Mouse (Mus musculus) myocyte (in vitro differentiated cells): ENCODE measurements around the gene Parp8. TPM values are rescaled to one million over a fixed set of nuclear protein-coding genes. Genes with fewer than 3 reads are reported as not detected.
A peak's percentile ranks its signal among the peaks of the same experiment; 100 is the strongest.

ENCODE experiments used
- H3K27me3 ChIP-seq: one replicate; pipeline ENCODE4 v1.6.1; 2011; ENCODE audit not compliant: control insufficient read depth, insufficient read depth, insufficient read length
- H3K36me3 ChIP-seq: one replicate; pipeline ENCODE4 v1.6.1; 2011; ENCODE audit not compliant: control insufficient read depth, insufficient read depth
- H3K4me2 ChIP-seq: one replicate; pipeline ENCODE4 v1.6.1; 2011; ENCODE audit warnings: low read depth, control low read depth
- H3K4me3 ChIP-seq: one replicate; pipeline ENCODE4 v1.5.1; 2011; ENCODE audit warnings: mild to moderate bottlenecking, control low read depth, moderate library complexity
- H3K79me2 ChIP-seq: one replicate; pipeline ENCODE4 v1.6.1; 2011; ENCODE audit not compliant: control insufficient read depth, insufficient read depth
- H3ac ChIP-seq: one replicate; pipeline ENCODE4 v1.6.1; 2011; ENCODE audit not compliant: control insufficient read depth, insufficient read length
- CEBPB ChIP-seq: IDR thresholded peaks from 2 replicates; pipeline ENCODE4 v1.6.1; 2011; ENCODE audit warnings: mild to moderate bottlenecking, moderate library complexity; ENCODE audit not compliant: poor library complexity, insufficient read depth, severe bottlenecking
- E2F4 ChIP-seq: IDR thresholded peaks from one replicate; pipeline ENCODE4 v1.6.1; 2011; ENCODE audit warnings: mild to moderate bottlenecking, control low read depth, moderate library complexity; ENCODE audit not compliant: insufficient read depth
- MAX ChIP-seq: IDR thresholded peaks from one replicate; pipeline ENCODE4 v1.6.1; 2011; ENCODE audit warnings: low read depth, mild to moderate bottlenecking, control low read depth
- MYOD1 ChIP-seq, 3 experiments: IDR thresholded peaks; one replicate each; pipeline ENCODE4 v1.6.1; 2011; ENCODE audit warnings: control low read depth in 2 of 3, low read depth in 2 of 3, mild to moderate bottlenecking in 2 of 3, moderate library complexity in 1 of 3; ENCODE audit not compliant: insufficient read length in 2 of 3, control insufficient read depth in 1 of 3
- MYOG ChIP-seq, 3 experiments: IDR thresholded peaks; one replicate each; pipeline ENCODE4 v1.6.1; 2011; ENCODE audit warnings: control low read depth in 2 of 3, low read depth in 2 of 3, mild to moderate bottlenecking in 2 of 3; ENCODE audit not compliant: insufficient read length in 2 of 3, control insufficient read depth in 1 of 3, insufficient read depth in 1 of 3
- POLR2A ChIP-seq: IDR thresholded peaks from one replicate; pipeline ENCODE4 v1.6.1; 2011; ENCODE audit warnings: low read depth, mild to moderate bottlenecking, control low read depth, moderate library complexity; ENCODE audit not compliant: insufficient read length
- POLR2AphosphoS2 ChIP-seq: IDR thresholded peaks from one replicate; pipeline ENCODE4 v1.6.1; 2011; ENCODE audit warnings: low read depth, control low read depth; ENCODE audit not compliant: insufficient read length
- REST ChIP-seq: IDR thresholded peaks from one replicate; pipeline ENCODE4 v1.6.1; 2011; ENCODE audit warnings: mild to moderate bottlenecking, control low read depth, moderate library complexity; ENCODE audit not compliant: insufficient read depth, insufficient read length
- SRF ChIP-seq: IDR thresholded peaks from one replicate; pipeline ENCODE4 v1.6.1; 2011; ENCODE audit warnings: low read depth; ENCODE audit not compliant: control insufficient read depth, insufficient read length
- TCF12 ChIP-seq: IDR thresholded peaks from one replicate; pipeline ENCODE4 v1.6.1; 2011; ENCODE audit warnings: mild to moderate bottlenecking, control low read depth; ENCODE audit not compliant: poor library complexity, insufficient read depth, severe bottlenecking
- TCF3 ChIP-seq: IDR thresholded peaks from one replicate; pipeline ENCODE4 v1.6.1; 2011; ENCODE audit warnings: low read depth, control low read depth; ENCODE audit not compliant: insufficient read length
- USF1 ChIP-seq: IDR thresholded peaks from one replicate; pipeline ENCODE4 v1.6.1; 2011; ENCODE audit warnings: low read depth, mild to moderate bottlenecking, control low read depth, moderate library complexity
- polyA plus RNA-seq: library from polyadenylated mRNA; unstranded; fragments of >200 nt; fragmentation: generic; extraction: Trizol; gene quantifications from one replicate; pipeline ENCODE4 v1.2.1, GENCODE M21; 2012; ENCODE audit warnings: missing spikeins

Parp8 gene
- polyA plus RNA-seq, 1 experiment: 6.1 TPM

DNA sequence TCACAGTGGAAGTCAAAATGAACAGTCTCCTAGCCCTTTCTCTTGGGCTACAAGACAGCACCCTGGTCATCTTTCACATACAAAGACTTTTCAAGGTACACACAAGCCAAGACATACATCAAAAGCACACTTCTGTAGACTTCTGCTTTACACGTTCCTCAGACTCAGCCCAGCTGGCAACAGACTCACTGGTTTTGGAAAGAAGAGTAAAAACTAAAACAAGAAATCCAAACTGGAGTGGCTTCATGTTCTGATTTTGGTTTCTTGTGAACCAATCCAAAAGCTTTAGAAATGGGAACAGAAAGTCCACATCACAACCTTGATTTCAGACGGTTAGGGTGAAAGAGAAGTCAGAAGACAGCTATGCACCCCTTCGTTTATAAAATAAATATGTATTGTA, 67.8 kb downstream of the Parp8 start:
- Histone ChIP-seq H3K79me2 (peaks cover 33% of the 10 kb centered on the region), H3ac (no peak overlapping the region), H3K36me3 (peaks cover 3% of the 10 kb centered on the region), H3K4me3 (no peak overlapping the region), H3K4me2 (no peak overlapping the region), H3K27me3 (no peaks in the 10 kb centered on the region)
- TF ChIP-seq POLR2AphosphoS2 (no peak), TCF12 (no peak), USF1 (no peak), SRF (no peak), TCF3 (no peak), MYOD1 (IDR thresholded peaks at IDR 0.05; ENCODE audit: control insufficient read depth in 1 of 3, insufficient read length in 2 of 3, low read depth in 2 of 3) (no peak), CEBPB (no peak), POLR2A (no peak), E2F4 (no peak), REST (no peak), MAX (no peak), MYOG (IDR thresholded peaks at IDR 0.05; ENCODE audit: control insufficient read depth in 1 of 3, insufficient read depth in 1 of 3, insufficient read length in 2 of 3, low read depth in 2 of 3) (no peak)

DNA sequence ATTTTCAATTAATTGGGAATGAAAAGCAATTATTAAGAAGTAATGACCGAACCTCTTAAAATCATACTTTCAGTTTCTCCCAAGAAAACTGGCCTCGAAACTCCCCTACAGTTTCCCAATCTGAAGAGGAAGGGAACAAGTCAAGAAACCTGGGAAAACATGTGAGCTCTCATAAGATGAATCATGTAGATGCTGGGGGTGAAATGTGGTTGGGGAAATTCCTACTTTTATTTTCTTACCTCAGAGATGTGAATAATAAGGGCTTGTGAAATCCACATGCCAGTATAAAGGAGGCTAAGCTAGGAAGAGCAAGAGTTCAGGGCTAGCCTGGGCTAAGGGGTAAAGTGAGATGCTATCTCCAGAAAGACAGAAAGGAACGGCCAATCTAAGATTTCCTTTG, 74.0 kb downstream of the Parp8 start:
- Histone ChIP-seq H3ac (no peak overlapping the region), H3K27me3 (no peaks in the 10 kb centered on the region), H3K79me2 (peaks cover 27% of the 10 kb centered on the region), H3K4me2 (no peak overlapping the region), H3K4me3 (no peak overlapping the region), H3K36me3 (peaks cover 3% of the 10 kb centered on the region)
- TF ChIP-seq MYOD1 (IDR thresholded peaks at IDR 0.05; ENCODE audit: control insufficient read depth in 1 of 3, insufficient read length in 2 of 3, low read depth in 2 of 3) (no peak), CEBPB (0 out of 2 replicates have a peak, but pooled peaks have one; percentile 14)

DNA sequence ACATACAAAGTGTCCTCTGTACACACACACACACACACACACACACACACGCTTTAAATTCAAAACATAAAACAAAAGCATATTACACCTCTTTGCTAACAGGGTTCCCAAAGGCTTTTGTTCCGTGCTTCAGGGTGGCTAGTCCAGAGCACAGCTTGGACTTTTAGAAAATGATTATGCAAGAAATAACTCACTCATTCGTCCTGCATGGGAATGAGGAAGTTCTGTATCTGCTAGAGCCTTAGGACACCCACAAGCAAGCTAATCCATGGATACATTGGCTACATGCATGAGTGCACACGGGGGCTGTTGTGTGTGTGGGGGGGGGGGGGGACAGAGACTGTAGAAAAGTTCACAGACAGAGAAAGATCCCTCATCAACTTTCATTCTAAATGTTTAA, 75.8 kb downstream of the Parp8 start:
- Histone ChIP-seq H3K4me2 (no peak overlapping the region), H3K4me3 (no peak overlapping the region), H3K27me3 (no peaks in the 10 kb centered on the region), H3K79me2 (peaks cover 12% of the 10 kb centered on the region), H3ac (no peak overlapping the region), H3K36me3 (no peaks in the 10 kb centered on the region)
- TF ChIP-seq MYOG (IDR thresholded peaks at IDR 0.05; ENCODE audit: control insufficient read depth in 1 of 3, insufficient read depth in 1 of 3, insufficient read length in 2 of 3, low read depth in 2 of 3) (no peak), E2F4 (no peak), TCF3 (no peak), TCF12 (no peak), POLR2A (no peak), MYOD1 (IDR thresholded peaks at IDR 0.05; ENCODE audit: control insufficient read depth in 1 of 3, insufficient read length in 2 of 3, low read depth in 2 of 3) (no peak), MAX (no peak)

DNA sequence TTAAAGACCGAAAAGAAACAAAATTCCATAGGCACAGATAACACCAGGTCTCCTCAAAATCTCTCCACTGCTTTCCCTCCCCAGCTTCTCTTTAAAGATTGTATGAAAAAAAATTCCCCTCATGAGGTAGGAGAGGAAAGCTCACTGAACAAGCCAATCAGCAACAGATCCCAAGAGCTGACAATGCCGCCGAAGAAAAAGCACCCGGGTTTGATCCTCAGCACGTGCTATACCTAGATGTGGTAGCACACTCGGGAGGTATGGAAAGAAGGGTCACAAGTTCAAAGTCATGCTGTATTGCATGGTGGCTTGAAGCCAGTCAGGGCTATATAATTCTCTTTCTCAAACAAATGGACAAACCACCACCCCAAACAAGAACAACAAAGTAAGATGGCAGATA, 76.3 kb downstream of the Parp8 start:
- Histone ChIP-seq H3K4me3 (no peak overlapping the region), H3K36me3 (no peaks in the 10 kb centered on the region), H3ac (no peak overlapping the region), H3K79me2 (peaks cover 8% of the 10 kb centered on the region), H3K27me3 (no peaks in the 10 kb centered on the region), H3K4me2 (no peak overlapping the region)
- TF ChIP-seq TCF12 (no peak), E2F4 (no peak)

DNA sequence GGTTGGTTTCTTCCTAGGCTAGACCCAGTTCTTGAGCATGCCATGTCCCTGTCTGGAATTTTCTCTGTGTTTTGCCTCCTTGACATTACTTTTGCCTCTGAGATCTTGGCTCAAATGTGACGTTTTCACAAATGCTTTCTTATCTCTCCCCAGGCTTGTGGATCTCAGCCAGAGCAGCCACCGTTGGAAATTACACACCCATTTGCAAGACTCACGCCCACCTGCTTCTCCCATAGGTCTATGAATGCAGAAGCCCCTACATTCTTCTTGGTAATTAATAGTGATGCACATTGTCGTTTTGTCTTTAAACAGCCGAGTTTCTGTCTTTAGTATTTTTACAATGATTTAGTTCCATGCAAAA, 77.1 kb downstream of the Parp8 start:
- Histone ChIP-seq H3K79me2 (peaks cover 11% of the 10 kb centered on the region), H3K36me3 (no peaks in the 10 kb centered on the region), H3K4me2 (no peak overlapping the region), H3K27me3 (no peaks in the 10 kb centered on the region), H3K4me3 (no peak overlapping the region), H3ac (no peak overlapping the region)
- TF ChIP-seq SRF (no peak), MAX (no peak), REST (no peak), CEBPB (no peak), USF1 (no peak), E2F4 (no peak), TCF3 (no peak), MYOD1 (IDR thresholded peaks at IDR 0.05; ENCODE audit: control insufficient read depth in 1 of 3, insufficient read length in 2 of 3, low read depth in 2 of 3) (no peak), MYOG (IDR thresholded peaks at IDR 0.05; ENCODE audit: control insufficient read depth in 1 of 3, insufficient read depth in 1 of 3, insufficient read length in 2 of 3, low read depth in 2 of 3) (no peak), TCF12 (no peak), POLR2AphosphoS2 (no peak), POLR2A (no peak)
